Mouse (Mus musculus) testis, adult 2 months (tissue): ENCODE results near the gene Mroh7. TPM values are rescaled to one million over a fixed set of nuclear protein-coding genes. Genes with fewer than 3 reads are reported as not detected.

ENCODE experiments used
- H3K27ac ChIP-seq: fragments of 200-500 bp; 2 replicates; pipeline ENCODE4 v1.5.1; 2012; ENCODE audit warnings: low read depth, low read length; ENCODE audit not compliant: control insufficient read depth, insufficient read depth
- H3K27me3 ChIP-seq: fragments of 200-500 bp; 2 replicates; pipeline ENCODE4 v1.6.1; 2012; ENCODE audit warnings: mild to moderate bottlenecking, low read length, moderate library complexity; ENCODE audit not compliant: control insufficient read depth, insufficient read depth
- H3K36me3 ChIP-seq: fragments of 200-500 bp; 2 replicates; pipeline ENCODE4 v1.6.1; 2012; ENCODE audit warnings: mild to moderate bottlenecking, low read length; ENCODE audit not compliant: control insufficient read depth, insufficient read depth
- H3K4me1 ChIP-seq: fragments of 200-500 bp; 2 replicates; pipeline ENCODE4 v1.6.1; 2012; ENCODE audit warnings: low read length; ENCODE audit not compliant: control insufficient read depth, insufficient read depth
- H3K4me3 ChIP-seq: fragments of 200-500 bp; 2 replicates; pipeline ENCODE4 v1.5.1; 2012; ENCODE audit warnings: low read depth, mild to moderate bottlenecking, low read length, moderate library complexity, mixed read lengths; ENCODE audit not compliant: control insufficient read depth
- CTCF ChIP-seq: fragments of 200-500 bp; IDR thresholded peaks from 2 replicates; pipeline ENCODE4 v1.5.1; 2012; ENCODE audit warnings: low read depth, mild to moderate bottlenecking, inconsistent platforms, low read length, moderate library complexity; ENCODE audit not compliant: control insufficient read depth, insufficient read depth, insufficient replicate concordance
- POLR2A ChIP-seq: fragments of 200-500 bp; IDR thresholded peaks from 2 replicates; pipeline ENCODE4 v1.6.1; 2012; ENCODE audit warnings: low read depth, mild to moderate bottlenecking, inconsistent platforms, low read length, moderate library complexity; ENCODE audit not compliant: control insufficient read depth
- polyA plus RNA-seq: library from polyadenylated mRNA; depleted of rRNA; stranded (reverse); fragments of >200 nt; gene quantifications from 2 replicates; pipeline ENCODE4 v1.2.3, GENCODE M21; 2012; rRNA removed

Mroh7 gene
- polyA plus RNA-seq, 1 experiment, result 166 TPM

DNA sequence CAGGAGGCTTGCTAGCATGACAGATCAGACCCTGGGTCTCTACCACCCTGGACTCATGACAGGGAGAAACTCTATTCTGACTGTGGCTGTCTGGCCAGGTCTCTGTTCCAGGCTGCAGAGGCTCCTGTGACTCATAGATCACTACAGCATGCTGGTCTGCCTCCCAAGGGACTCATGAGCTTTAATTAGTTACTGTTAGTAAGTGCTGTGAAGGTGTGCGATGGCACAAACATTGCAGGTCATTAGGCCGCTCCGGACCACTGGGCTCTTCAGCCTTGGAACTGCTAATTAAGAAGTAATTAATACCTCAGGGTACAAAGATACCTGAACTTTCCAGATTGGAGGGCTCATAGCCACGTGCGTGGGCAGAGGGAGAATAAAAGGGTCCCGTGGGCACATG lies 83.6 kb downstream of the Mroh7 start:
- no peaks in the 10 kb centered on the region for H3K27me3 ChIP-seq
- no peaks in the 10 kb centered on the region for H3K36me3 ChIP-seq
- no peak overlapping the region for H3K27ac ChIP-seq
- H3K4me1 ChIP-seq, result peaks cover 11% of the 10 kb centered on the region
- no peak overlapping the region for H3K4me3 ChIP-seq
- TF ChIP-seq POLR2A, result no peak
- no peak for TF ChIP-seq CTCF

- TF ChIP-seq CTCF (no peak), POLR2A (no peak)
- H3K4me3 ChIP-seq, result no peak overlapping the region
- peaks cover 3% of the 10 kb centered on the region for H3K4me1 ChIP-seq
- no peaks in the 10 kb centered on the region for H3K36me3 ChIP-seq
- no peak overlapping the region for H3K27ac ChIP-seq
- H3K27me3 ChIP-seq, result no peaks in the 10 kb centered on the region
Measured at GRCm38 (mm10) chr4:106645797-106646196, 84.9 kb downstream of the Mroh7 start.

DNA sequence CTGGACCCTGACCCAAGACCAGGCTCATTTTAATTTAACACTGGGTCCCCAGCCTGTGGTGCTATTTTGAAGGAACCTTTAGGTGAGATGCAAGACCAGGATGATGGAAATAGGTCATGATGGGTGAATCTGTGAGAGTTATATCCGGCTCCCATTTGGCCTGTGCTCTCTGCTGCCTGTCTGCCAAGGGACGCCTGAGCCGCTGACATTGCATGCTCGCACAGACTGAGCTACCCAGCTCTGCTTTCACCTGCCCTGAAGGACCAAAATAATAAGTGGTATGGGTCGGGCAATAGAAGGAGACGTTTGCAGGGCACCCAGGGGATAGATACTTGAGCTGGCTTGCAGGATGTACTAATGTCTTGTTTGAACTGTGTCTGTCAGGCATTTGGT lies 86.5 kb downstream of the Mroh7 start:
- H3K27ac ChIP-seq, result no peak overlapping the region
- TF ChIP-seq CTCF (no peak), POLR2A (no peak)
- H3K4me1 ChIP-seq, result no peaks in the 10 kb centered on the region; the same call in 1 of the 2 replicates
- H3K36me3 ChIP-seq, result no peaks in the 10 kb centered on the region
- no peak overlapping the region for H3K4me3 ChIP-seq
- H3K27me3 ChIP-seq, result no peaks in the 10 kb centered on the region

DNA sequence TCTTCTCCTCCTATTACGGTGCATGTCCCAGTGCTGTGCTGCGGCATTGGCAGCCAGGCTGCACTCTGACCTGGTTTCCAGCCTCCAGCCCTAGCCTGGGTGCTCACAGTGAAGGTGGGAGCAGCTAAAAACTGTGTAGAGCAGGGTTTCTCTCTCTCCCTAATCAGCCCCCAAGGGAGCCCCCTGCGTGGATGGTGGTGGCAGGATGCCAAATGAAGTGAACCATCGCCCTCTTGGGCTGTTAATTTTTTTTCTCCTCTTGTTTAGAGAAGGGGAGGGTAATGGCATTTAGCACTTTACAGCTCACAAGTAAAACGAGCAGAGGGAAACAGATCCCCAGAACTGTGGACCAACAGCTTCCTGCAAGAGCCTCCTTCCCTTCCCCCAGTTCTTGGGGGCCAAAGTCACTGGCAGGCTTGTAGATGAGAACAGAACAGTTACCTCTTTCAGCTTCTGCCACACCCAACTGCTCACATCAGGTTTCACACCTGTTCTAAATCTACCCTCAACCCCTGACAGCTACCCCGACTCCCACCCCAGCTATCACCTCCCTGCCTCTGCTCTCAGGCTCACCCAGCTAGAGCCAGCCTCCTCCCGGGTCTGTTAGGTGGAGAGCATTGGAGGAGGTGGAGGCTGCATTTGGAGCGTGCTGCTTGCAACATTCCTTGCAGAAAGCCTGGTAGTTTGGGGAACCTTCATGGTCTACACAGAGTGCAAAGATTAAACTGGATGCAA lies 87.1 kb downstream of the Mroh7 start:
- no peak overlapping the region for H3K27ac ChIP-seq
- no peaks in the 10 kb centered on the region for H3K36me3 ChIP-seq
- TF ChIP-seq CTCF (no peak), POLR2A (no peak)
- H3K4me1 ChIP-seq, result peaks cover 2% of the 10 kb centered on the region; the same call in 1 of the 2 replicates
- no peak overlapping the region for H3K4me3 ChIP-seq
- H3K27me3 ChIP-seq, result no peaks in the 10 kb centered on the region

DNA sequence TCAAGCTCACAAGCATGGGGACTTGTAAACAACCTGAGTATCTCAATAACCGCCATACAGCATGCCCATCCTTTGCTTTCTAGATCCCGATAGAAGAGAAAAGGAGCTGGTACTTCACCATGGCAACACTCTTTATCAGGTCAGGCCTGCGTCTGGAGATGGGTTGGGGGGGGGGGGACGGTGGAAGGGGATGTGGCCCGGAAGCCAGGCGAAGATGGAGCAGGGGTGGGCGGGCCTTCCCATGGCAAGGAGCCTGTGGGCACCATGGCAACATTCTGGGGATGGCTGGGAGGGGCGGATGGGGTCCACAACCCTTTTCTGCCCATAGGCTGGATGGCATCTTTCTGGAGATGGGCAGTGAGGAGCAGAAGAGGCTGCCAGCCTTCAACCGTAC lies 96.6 kb downstream of the Mroh7 start:
- Histone ChIP-seq H3K27ac (no peak overlapping the region), H3K36me3 (no peaks in the 10 kb centered on the region), H3K4me3 (no peak overlapping the region), H3K4me1 (peaks cover 2% of the 10 kb centered on the region; the same call in 1 of the 2 replicates), H3K27me3 (no peaks in the 10 kb centered on the region)
- no peak for TF ChIP-seq POLR2A
- no peak for TF ChIP-seq CTCF

DNA sequence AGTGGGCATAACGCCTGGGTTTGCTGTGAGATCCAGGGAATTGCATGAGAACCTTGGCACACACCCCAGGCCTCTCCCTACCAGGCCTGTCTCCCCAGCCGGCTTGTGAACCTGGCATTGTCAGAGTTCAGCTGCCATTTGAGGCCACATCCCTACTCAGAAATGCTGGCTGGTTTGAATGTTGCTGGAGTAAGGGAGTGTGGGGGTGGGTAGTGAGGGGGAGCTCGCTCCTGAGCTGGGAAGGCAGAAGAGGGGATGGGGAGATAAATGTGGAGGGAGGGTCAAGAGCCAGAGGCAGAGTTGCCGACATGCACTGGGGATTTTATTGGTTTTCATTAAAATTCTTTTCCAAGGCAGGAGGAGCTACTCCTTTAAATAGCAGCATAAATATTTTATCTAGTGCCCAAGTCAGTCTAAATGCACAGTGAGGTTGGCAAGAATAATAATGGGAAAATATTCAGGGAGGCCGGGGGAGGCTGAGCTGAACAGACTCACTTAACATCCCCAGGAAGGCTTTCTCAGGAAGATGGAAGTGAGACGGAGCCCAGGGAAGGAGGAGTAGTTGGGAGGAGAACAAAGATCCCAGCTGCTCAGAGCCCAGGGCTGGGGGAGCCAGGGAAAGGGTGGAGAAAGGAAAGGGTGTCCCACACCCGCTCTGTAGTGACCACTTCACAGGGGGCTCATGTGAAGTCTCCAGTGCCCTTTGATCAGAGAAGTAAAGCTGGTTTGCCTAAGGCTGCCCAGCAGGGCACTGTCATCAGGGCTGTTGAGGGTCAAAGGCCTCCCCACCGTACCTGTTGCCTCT lies 97.2 kb downstream of the Mroh7 start:
- Histone ChIP-seq H3K4me1 (no peaks in the 10 kb centered on the region; the same call in 1 of the 2 replicates), H3K27me3 (no peaks in the 10 kb centered on the region), H3K4me3 (no peak overlapping the region), H3K36me3 (no peaks in the 10 kb centered on the region), H3K27ac (no peak overlapping the region)
- TF ChIP-seq CTCF, result no peak

GRCm38 (mm10) chr4:106632313-106632712 lies 98.4 kb downstream of the Mroh7 start:
- Histone ChIP-seq H3K27me3 (no peaks in the 10 kb centered on the region), H3K27ac (no peak overlapping the region), H3K4me3 (no peak overlapping the region), H3K36me3 (no peaks in the 10 kb centered on the region), H3K4me1 (peaks cover 7% of the 10 kb centered on the region)
- TF ChIP-seq POLR2A (no peak), CTCF (no peak)

Other genes with a start within 250 kb of the Mroh7 start
- 0.06 and 0.16 TPM in 2 replicates for gene Bsnd, start 238.6 kb downstream of the Mroh7 start, polyA plus RNA-seq
- gene Dhcr24, start 169.9 kb downstream of the Mroh7 start, polyA plus RNA-seq, result 24.0 and 28.3 TPM in 2 replicates
- gene Lexm, start 113.7 kb downstream of the Mroh7 start, polyA plus RNA-seq, result 54.3 and 56.3 TPM in 2 replicates
- gene Ttc22, start 108.5 kb downstream of the Mroh7 start, polyA plus RNA-seq, result 0.19 and 1.8 TPM in 2 replicates
- 2.3 and 2.4 TPM in 2 replicates for gene Pars2, start 79.9 kb downstream of the Mroh7 start, polyA plus RNA-seq
- gene Ttc4, start 52.0 kb downstream of the Mroh7 start, polyA plus RNA-seq, result 155 and 159 TPM in 2 replicates
- gene Fam151a, start 3.0 kb upstream of the Mroh7 start, polyA plus RNA-seq, result 1.0 and 1.1 TPM in 2 replicates
- 0.93 and 1.0 TPM in 2 replicates for gene Acot11, start 74.1 kb upstream of the Mroh7 start, polyA plus RNA-seq
- gene Ssbp3, start 179.8 kb upstream of the Mroh7 start, polyA plus RNA-seq, result 38.3 and 44.1 TPM in 2 replicates